Mouse (Mus musculus) megakaryocyte progenitor cell, adult 5-6 weeks (primary cell): ENCODE data around the gene Gm28048. TPM values are rescaled to one million over a fixed set of nuclear protein-coding genes. Genes with fewer than 3 reads are reported as not detected.

ENCODE experiments used
- ATAC-seq: replicated peaks from 2 replicates; pipeline ENCODE4 v1.8.0; 2016; ENCODE audit warnings: mild to moderate bottlenecking, moderate TSS enrichment, inconsistent platforms; ENCODE audit not compliant: poor library complexity
- total RNA-seq, 2 experiments: library from RNA; stranded (forward) in 1 of 2; stranded (reverse) in 1 of 2; fragments of 157-497, 149-512 nt in 1 of 2; fragments of 200-1000 nt in 1 of 2; gene quantifications; 2 replicates each; pipeline versions ENCODE4 v1.2.3 to v1.2.4; 2015 to 2017

The Gm28048 gene
- total RNA-seq, 2 experiments from 2014 or later, result 52.7 to 77.6 TPM

DNA sequence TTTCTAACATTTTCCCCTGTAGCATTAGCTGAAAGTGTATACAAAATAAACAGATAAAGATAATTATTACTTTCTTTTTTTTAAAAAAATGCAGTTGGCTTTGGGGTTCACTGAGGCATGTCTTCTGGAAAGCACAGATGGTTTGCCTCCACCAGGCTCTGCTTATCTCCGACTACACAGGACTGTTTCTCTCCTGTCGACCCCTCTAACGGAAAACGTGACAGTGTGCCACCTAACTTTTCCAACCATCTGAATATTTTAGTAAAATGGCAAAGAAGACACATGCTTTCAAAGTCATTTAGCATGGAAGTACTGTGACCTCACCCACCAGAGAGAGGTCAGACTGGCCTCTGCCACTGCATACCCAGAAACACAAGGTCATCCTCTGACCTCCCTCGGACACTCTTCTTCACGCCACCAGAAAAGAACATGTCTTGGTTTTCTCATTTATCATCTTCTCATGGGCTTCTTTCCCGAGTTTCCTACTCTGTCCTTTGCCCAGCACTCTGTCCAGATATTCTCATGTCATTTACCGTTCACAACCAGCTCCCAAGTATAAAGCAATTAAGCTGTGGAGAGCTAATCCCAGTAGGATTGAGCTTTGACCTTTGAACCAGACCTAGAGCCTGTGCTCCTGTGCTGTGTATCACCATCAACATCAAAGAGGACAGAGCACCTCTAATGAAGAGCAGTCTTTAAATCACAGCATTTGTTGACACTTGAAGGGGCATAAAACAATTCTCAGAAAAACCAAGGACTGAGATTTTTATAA, 134.7 kb downstream of the Gm28048 start:
- peak; percentile 18 for ATAC-seq

GRCm38 (mm10) chr11:22846093-22846835, 135.6 kb downstream of the Gm28048 start:
- no peak for ATAC-seq

GRCm38 (mm10) chr11:22844754-22845718, 136.9 kb downstream of the Gm28048 start:
- ATAC-seq, result no peak

GRCm38 (mm10) chr11:22839456-22839855, 142.4 kb downstream of the Gm28048 start:
- no peak for ATAC-seq

GRCm38 (mm10) chr11:22838361-22838760, 143.5 kb downstream of the Gm28048 start:
- ATAC-seq, result no peak

DNA sequence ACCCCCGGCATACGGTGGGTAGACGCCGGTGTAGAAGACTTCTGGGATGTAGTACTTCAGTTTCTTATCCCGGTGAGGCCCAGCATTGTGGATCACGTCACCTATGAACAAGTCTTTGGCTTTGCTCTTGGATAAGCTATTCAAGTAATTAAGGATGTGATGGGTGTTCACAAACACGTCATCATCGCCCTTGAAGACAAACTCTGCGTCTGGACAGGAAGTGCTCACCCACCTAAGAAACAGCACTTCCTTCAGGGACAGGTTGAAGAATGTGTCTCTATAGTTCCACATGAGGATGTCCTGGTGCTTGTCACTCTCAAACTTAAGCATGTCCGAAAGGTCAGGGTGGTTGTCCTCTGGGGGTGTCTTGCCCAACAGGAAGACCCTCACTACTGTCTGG, 145.6 kb downstream of the Gm28048 start:
- no peak for ATAC-seq

- ATAC-seq, result no peak
Measured at GRCm38 (mm10) chr11:22832600-22832999, 149.3 kb downstream of the Gm28048 start.

DNA sequence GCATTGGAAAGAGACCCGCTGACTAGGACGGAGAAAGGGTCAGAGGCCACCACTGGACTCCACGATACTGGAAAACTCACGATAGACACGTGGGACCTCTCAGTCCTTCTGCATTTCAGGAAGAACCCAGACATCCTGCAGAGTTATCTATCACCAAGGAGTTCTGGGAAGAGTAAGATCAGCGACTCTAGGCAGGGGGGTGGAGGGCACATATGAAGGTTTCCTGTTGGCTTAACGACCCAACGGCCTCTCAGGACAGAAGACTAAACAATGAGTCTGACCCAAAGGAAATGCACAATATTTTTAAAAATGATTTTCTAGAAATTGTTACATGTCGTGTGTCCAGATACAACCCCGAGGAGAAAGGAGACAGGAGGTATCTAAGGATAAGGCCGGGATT, 150.0 kb downstream of the Gm28048 start:
- no peak for ATAC-seq

- ATAC-seq, result peak; percentile 12; the same call in 1 of the 2 replicates
Measured at GRCm38 (mm10) chr11:22830684-22831083, 151.2 kb downstream of the Gm28048 start.

DNA sequence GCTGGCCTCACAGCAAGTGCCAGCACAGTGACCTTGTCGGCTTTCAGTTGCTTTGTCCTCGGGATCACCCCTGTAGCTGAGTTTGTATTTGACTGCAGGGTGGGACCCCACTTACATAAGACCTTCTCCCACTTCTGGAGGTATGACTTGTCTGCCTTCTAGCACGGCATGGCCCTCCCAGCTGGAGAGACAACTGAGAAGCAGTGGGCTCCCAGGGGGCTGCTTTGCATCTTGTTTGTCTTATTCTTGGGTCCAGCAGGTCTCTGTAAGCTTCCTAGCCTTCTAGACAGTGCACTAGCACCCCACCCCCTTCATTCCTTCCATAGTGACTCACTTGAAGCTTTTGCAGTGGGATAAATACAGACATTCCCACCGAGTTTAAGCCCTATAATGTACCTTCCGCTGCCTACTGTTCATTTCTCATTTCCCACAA, 151.7 kb downstream of the Gm28048 start:
- no peak for ATAC-seq

DNA sequence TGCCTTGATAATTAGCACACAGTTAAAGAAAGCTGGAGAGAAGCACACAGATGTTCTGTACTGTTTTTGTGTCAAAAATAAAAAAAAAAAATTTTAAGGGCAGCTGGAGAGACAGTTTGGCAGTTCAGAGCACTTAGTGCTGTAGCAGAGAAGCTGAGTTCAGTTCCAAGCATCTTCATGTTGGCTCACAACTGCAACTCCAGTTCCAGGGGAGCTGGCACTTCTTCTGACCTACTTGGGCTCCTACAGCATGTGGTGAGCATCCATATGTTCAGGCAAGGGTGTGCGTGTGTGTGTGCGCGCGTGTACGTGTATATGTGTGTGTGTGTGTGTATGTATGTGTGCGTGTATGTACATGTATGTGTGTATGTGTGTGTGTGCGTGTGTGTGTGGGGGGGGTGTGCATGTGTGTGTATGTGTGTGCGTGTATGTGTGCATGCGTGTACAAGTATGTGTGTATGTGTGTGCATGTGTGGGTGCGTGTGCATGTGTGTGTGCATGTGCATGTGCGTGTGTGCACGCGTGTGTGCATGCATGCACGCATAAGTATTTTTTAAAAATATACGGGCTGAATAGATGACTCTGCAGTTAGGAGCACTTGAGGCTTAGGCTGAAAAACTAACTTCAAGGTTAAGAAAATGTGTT, 152.8 kb downstream of the Gm28048 start:
- peak; percentile 1; the same call in 1 of the 2 replicates for ATAC-seq

- no peak for ATAC-seq
Measured at GRCm38 (mm10) chr11:22827514-22828080, 154.3 kb downstream of the Gm28048 start.

DNA sequence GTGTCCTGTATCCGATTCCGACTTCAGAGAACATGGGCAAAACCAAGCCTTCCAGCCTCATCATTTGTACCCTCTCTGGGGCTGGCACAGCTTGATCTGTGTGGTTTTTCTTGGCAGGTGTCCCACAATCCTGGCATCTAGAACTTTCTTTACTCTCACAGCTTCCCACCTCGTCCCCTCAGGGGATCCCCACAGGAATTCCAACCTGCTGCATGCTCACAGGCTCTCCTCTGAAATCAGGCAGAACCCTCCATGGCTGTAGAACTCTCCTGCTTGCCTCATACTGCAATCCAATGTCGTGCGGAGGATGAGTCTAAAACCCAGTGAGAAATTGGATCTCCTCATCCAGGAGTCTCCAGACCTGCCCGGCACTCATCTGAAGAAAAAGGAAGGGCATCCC, 155.2 kb downstream of the Gm28048 start:
- no peak for ATAC-seq

GRCm38 (mm10) chr11:22826051-22826450, 155.8 kb downstream of the Gm28048 start:
- ATAC-seq, result no peak

GRCm38 (mm10) chr11:22825548-22825947, 156.3 kb downstream of the Gm28048 start:
- ATAC-seq, result no peak

DNA sequence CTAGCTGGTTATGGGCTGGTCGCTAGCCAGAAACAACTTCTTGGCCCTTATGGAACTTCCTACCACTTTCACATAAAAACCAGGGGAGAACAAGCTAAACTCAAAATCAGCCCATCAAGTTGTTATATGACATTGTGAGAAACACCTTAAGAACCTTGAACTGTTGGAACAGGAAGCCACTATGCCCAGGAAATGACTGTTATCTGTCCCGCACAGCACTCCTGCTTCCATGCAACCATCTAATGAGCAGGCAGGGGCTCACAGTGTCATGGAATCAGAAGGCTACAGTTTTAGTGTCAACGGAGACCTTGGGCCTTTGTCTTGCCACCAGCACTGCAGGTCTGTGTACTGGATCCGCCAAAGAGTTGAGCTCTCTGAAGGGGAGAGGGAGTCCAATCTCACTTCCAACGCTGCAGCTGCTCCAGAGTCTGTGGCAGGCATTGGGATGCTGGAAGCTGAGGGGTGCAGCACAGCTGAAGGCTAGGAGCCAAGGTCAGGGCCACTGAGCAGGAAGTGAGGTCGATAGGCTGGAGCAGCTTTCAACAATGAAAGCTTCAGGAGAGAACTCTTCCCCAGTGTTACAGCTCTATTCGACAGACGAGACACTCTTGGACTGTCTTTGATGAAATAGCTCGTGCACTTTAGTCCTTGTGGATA, 157.7 kb downstream of the Gm28048 start:
- peak; percentile 45 for ATAC-seq

GRCm38 (mm10) chr11:22821243-22821642, 160.6 kb downstream of the Gm28048 start:
- ATAC-seq, result no peak

- ATAC-seq, result peak; percentile 23
Measured at GRCm38 (mm10) chr11:22818371-22818770, 163.5 kb downstream of the Gm28048 start.

- ATAC-seq, result no peak
Measured at GRCm38 (mm10) chr11:22815877-22816276, 166.0 kb downstream of the Gm28048 start.

DNA sequence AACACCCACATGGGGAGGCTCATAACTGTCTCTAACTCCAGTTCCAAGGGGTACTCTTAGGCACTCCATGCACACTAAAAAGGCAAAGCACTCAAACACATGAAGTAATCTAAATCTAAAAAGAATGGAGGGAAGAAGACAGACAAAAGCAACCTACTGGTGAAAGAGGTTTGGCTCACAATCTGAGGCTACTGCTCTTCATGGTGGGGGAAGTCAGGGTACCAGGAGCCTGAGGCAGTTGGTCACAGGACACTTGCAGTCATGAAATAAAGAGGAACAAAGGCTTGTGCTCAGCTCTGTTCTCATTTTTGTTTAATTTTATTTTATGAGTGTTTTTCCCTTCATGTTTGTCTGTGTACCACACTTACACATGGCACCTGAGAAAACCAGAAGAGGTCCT, 166.7 kb downstream of the Gm28048 start:
- peak; percentile 49 for ATAC-seq
